In the genomic region with DNA sequence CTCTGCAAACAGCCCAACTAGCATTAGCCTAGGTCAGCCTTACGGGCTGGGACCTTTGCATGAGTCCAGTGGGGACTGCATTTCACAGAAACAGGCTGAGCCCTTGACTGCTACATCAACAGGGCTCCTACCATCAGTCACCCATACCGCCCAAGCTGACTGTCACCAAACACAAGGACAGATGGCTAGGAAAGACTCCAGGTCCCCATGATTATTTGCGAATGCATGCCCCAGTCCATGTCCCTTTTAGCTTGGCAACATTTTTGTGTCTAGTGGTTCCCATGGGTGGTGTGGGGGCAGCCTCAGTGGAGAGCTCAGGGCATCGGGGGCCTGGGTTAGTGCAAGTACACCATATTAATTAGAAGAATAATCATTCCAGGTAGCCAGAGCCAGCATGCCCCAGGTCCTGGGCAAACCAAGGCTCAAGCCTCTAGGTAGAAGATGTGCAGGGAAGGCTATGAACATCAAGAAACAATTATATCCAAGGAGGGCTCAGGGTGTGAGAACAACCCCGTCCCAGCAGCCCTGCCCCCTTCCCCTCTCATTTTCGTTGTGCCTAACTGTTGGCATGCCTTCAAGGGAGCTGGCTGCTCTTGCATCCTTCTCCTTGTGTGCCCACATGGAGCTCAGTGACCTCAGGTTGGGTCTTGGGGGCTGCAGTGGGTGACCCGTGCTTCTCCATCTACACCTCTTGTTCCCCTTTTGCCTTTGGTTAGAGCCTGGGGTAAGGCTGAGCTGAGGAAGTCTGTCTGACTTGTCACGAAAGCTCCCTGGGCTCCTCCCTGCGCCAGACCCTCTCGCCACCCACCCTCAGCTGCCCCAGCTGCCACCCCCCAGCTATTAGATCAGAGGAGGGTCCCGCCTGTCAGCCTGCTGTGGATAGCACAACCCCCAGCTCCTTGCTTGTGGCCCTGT, we compare ENCODE assay signal across 8 mouse cellular contexts. TPM values are rescaled to one million over a fixed set of nuclear protein-coding genes. Genes with fewer than 3 reads are reported as not detected.
DNase-seq lines count a peak whose midpoint lies in the region; ATAC-seq and TF ChIP-seq lines count a peak whose summit lies in the region.

No protein-coding gene starts in this region.

- peaks cover 11% of the 10 kb centered on the region for H3K79me2 ChIP-seq in myocyte (ENCODE audit: control insufficient read depth, insufficient read depth)

- 88% methylated on average over 11 of the region's 11 CpGs for WGBS in embryonic facial prominence, embryonic 11.5 days
- WGBS in hindbrain, postnatal 0 days: 85% methylated on average over 11 of the region's 11 CpGs

- no peak for ATAC-seq in embryonic facial prominence, embryonic 11.5 days (replicated peaks; ENCODE audit: insufficient number of reproducible peaks, low FRiP score, low TSS enrichment, low read depth)
- no peak for ATAC-seq in hindbrain, postnatal 0 days

- H3ac ChIP-seq in myocyte (ENCODE audit: control insufficient read depth, insufficient read length): no peak overlapping the region

- H3K9ac ChIP-seq in embryonic facial prominence, embryonic 11.5 days (replicated peaks; ENCODE audit: low read length): no peak overlapping the region
- H3K9ac ChIP-seq in hindbrain, postnatal 0 days (replicated peaks; ENCODE audit: low read length): peak overlapping the region; percentile 95; the same call in 1 of the 2 replicates

- no peak for DNase-seq in layer of hippocampus, adult 2 months (ENCODE audit: low spot score in 2 of 2)
- no peak for DNase-seq in layer of hippocampus, adult 11-12 months (ENCODE audit: low spot score)
- DNase-seq in embryonic facial prominence, embryonic 11.5 days (ENCODE audit: low spot score): no peak
- no peak for DNase-seq in hindbrain, postnatal 0 days (ENCODE audit: low spot score)
- DNase-seq in gastrocnemius, postnatal 14 days: no peak
- no peak for DNase-seq in adipocyte (ENCODE audit: low spot score)
- no peak for DNase-seq in embryo, embryonic 9.5 days (ENCODE audit: extremely low spot score)

- H3K27ac ChIP-seq in layer of hippocampus, adult 2 months: peak overlapping the region; percentile 92
- H3K27ac ChIP-seq in embryonic facial prominence, embryonic 11.5 days (replicated peaks; ENCODE audit: low read depth, low read length): no peak overlapping the region
- H3K27ac ChIP-seq in hindbrain, postnatal 0 days: 0 out of 2 replicates have a peak overlapping the region, but pooled peaks have one; percentile 91

- TF ChIP-seq POLR2A in myocyte (IDR thresholded peaks at IDR 0.05; ENCODE audit: insufficient read length, low read depth): no peak

- intact Hi-C loops in gastrocnemius, postnatal 14 days (cut with DNase I; ENCODE audit: low total_unique reads): no loop called here

- no peaks in the 10 kb centered on the region for H3K4me1 ChIP-seq in embryonic facial prominence, embryonic 11.5 days (ENCODE audit: control insufficient read depth, insufficient read depth, low read length)
- H3K4me1 ChIP-seq in hindbrain, postnatal 0 days (ENCODE audit: insufficient read depth, low read length): peaks cover 20% of the 10 kb centered on the region

- no peak for TF ChIP-seq CTCF in layer of hippocampus, adult 2 months (conservative IDR thresholded peaks at IDR 0.05)
- no peak for TF ChIP-seq CTCF in hindbrain, postnatal 0 days (IDR thresholded peaks at IDR 0.05; ENCODE audit: low read depth)

- H3K4me3 ChIP-seq in layer of hippocampus, adult 2 months: peak overlapping the region; percentile 75
- peak overlapping the region; percentile 84 for H3K4me3 ChIP-seq in embryonic facial prominence, embryonic 11.5 days (ENCODE audit: low read depth, low read length)
- peak overlapping the region; percentile 82 for H3K4me3 ChIP-seq in hindbrain, postnatal 0 days (ENCODE audit: low read length)
- peak overlapping the region; percentile 56 for H3K4me3 ChIP-seq in myocyte

- H3K36me3 ChIP-seq in embryonic facial prominence, embryonic 11.5 days (replicated peaks; ENCODE audit: control insufficient read depth, insufficient read depth, low read depth, low read length): peaks cover 6% of the 10 kb centered on the region
- H3K36me3 ChIP-seq in hindbrain, postnatal 0 days (ENCODE audit: insufficient read depth, low read length): peaks cover 8% of the 10 kb centered on the region
- H3K36me3 ChIP-seq in myocyte (ENCODE audit: control insufficient read depth, insufficient read depth): no peaks in the 10 kb centered on the region

- H3K4me2 ChIP-seq in embryonic facial prominence, embryonic 11.5 days (ENCODE audit: low read depth, low read length): no peak overlapping the region; the same call in 1 of the 2 replicates
- peak overlapping the region; percentile 97 for H3K4me2 ChIP-seq in hindbrain, postnatal 0 days (ENCODE audit: low read depth, low read length)
- H3K4me2 ChIP-seq in myocyte (ENCODE audit: low read depth): peak overlapping the region; percentile 83

- H3K27me3 ChIP-seq in embryonic facial prominence, embryonic 11.5 days (ENCODE audit: control insufficient read depth, insufficient read depth, low read length): no peaks in the 10 kb centered on the region
- no peaks in the 10 kb centered on the region for H3K27me3 ChIP-seq in hindbrain, postnatal 0 days (ENCODE audit: insufficient read depth, low read length)
- no peaks in the 10 kb centered on the region for H3K27me3 ChIP-seq in myocyte (ENCODE audit: control insufficient read depth, insufficient read depth, insufficient read length)

- no peaks in the 10 kb centered on the region for H3K9me3 ChIP-seq in embryonic facial prominence, embryonic 11.5 days (replicated peaks; ENCODE audit: control insufficient read depth, low read length)
- H3K9me3 ChIP-seq in hindbrain, postnatal 0 days (ENCODE audit: low read length): no peaks in the 10 kb centered on the region

TF ChIP-seq in myocyte, 11 proteins besides CTCF, POLR2A, EP300 and RAD21:
- TF ChIP-seq E2F4 (IDR thresholded peaks at IDR 0.05; ENCODE audit: insufficient read depth) (no peak), TCF3 (IDR thresholded peaks at IDR 0.05; ENCODE audit: insufficient read length, low read depth) (no peak), MAX (IDR thresholded peaks at IDR 0.05; ENCODE audit: low read depth) (no peak), TCF12 (IDR thresholded peaks at IDR 0.05; ENCODE audit: insufficient read depth, poor library complexity, severe bottlenecking) (no peak), SRF (IDR thresholded peaks at IDR 0.05; ENCODE audit: control insufficient read depth, insufficient read length, low read depth) (no peak), USF1 (IDR thresholded peaks at IDR 0.05; ENCODE audit: low read depth) (no peak), POLR2AphosphoS2 (IDR thresholded peaks at IDR 0.05; ENCODE audit: insufficient read length, low read depth) (no peak), MYOD1 (IDR thresholded peaks at IDR 0.05; ENCODE audit: control insufficient read depth in 1 of 3, insufficient read length in 2 of 3, low read depth in 2 of 3) (no peak)

RNA-seq across cellular contexts. Expression of gene Dnlz, which starts 1.4 kb away (rescaled TPM):
- total RNA-seq in layer of hippocampus, adult 2 months (2021): 10 to 100 TPM; 26.5 to 27.2 TPM
- polyA plus RNA-seq in embryonic facial prominence, embryonic 11.5 days (2014; fragmentation: Nextera tagmentation; extraction: Ambion mirVana): 25.1 and 29.8 TPM in 2 replicates
- total RNA-seq in hindbrain, postnatal 0 days (2014; rRNA removed): 38.2 and 38.5 TPM in 2 replicates
- polyA plus RNA-seq in hindbrain, postnatal 0 days (2015; fragmentation: Nextera tagmentation; extraction: Ambion mirVana): 25.6 and 28.2 TPM in 2 replicates
- 28.4 TPM for polyA plus RNA-seq in myocyte (2012; fragmentation: generic; extraction: Trizol)
- 10 to 100 TPM; 17.0 to 17.6 TPM for total RNA-seq in gastrocnemius, postnatal 14 days (2021)

RNA-seq across cellular contexts. Expression of gene Card9, which starts 7.4 kb away (rescaled TPM):
- total RNA-seq in layer of hippocampus, adult 2 months (2021): 1 to 10 TPM; 1.5 to 2.1 TPM
- polyA plus RNA-seq in embryonic facial prominence, embryonic 11.5 days (2014; fragmentation: Nextera tagmentation; extraction: Ambion mirVana): 0.40 and 0.41 TPM in 2 replicates
- 2.0 and 24.2 TPM in 2 replicates for total RNA-seq in hindbrain, postnatal 0 days (2014; rRNA removed)
- polyA plus RNA-seq in hindbrain, postnatal 0 days (2015; fragmentation: Nextera tagmentation; extraction: Ambion mirVana): 1.5 and 1.6 TPM in 2 replicates
- polyA plus RNA-seq in myocyte (2012; fragmentation: generic; extraction: Trizol): 0.84 TPM
- 1 to 10 TPM in 1 of 2 experiments, under 1 TPM in 1; 0.71 to 1.1 TPM for total RNA-seq in gastrocnemius, postnatal 14 days (2021)

RNA-seq across cellular contexts. Expression of gene Snapc4, which starts 27.1 kb away (rescaled TPM):
- 10 to 100 TPM; 72.5 to 88.9 TPM for total RNA-seq in layer of hippocampus, adult 2 months (2021)
- polyA plus RNA-seq in embryonic facial prominence, embryonic 11.5 days (2014; fragmentation: Nextera tagmentation; extraction: Ambion mirVana): 17.9 and 18.6 TPM in 2 replicates
- 44.7 and 56.4 TPM in 2 replicates for total RNA-seq in hindbrain, postnatal 0 days (2014; rRNA removed)
- polyA plus RNA-seq in hindbrain, postnatal 0 days (2015; fragmentation: Nextera tagmentation; extraction: Ambion mirVana): 25.6 and 26.1 TPM in 2 replicates
- 11.0 TPM for polyA plus RNA-seq in myocyte (2012; fragmentation: generic; extraction: Trizol)
- total RNA-seq in gastrocnemius, postnatal 14 days (2021): 1 to 10 TPM; 6.2 to 7.2 TPM

RNA-seq across cellular contexts. Expression of gene Entr1, which starts 35.8 kb away (rescaled TPM):
- total RNA-seq in layer of hippocampus, adult 2 months (2021): 100 to 1,000 TPM; 159 to 168 TPM
- 130 and 132 TPM in 2 replicates for polyA plus RNA-seq in embryonic facial prominence, embryonic 11.5 days (2014; fragmentation: Nextera tagmentation; extraction: Ambion mirVana)
- total RNA-seq in hindbrain, postnatal 0 days (2014; rRNA removed): 115 and 135 TPM in 2 replicates
- polyA plus RNA-seq in hindbrain, postnatal 0 days (2015; fragmentation: Nextera tagmentation; extraction: Ambion mirVana): 133 and 138 TPM in 2 replicates
- polyA plus RNA-seq in myocyte (2012; fragmentation: generic; extraction: Trizol): 50.8 TPM
- 10 to 100 TPM; 24.5 to 24.9 TPM for total RNA-seq in gastrocnemius, postnatal 14 days (2021)

RNA-seq across cellular contexts. Expression of gene Pmpca, which starts 35.8 kb away (rescaled TPM):
- 100 to 1,000 TPM in 1 of 2 experiments, 10 to 100 TPM in 1; 89.2 to 100 TPM for total RNA-seq in layer of hippocampus, adult 2 months (2021)
- 100 and 103 TPM in 2 replicates for polyA plus RNA-seq in embryonic facial prominence, embryonic 11.5 days (2014; fragmentation: Nextera tagmentation; extraction: Ambion mirVana)
- 58.7 and 68.5 TPM in 2 replicates for total RNA-seq in hindbrain, postnatal 0 days (2014; rRNA removed)
- 94.9 and 95.8 TPM in 2 replicates for polyA plus RNA-seq in hindbrain, postnatal 0 days (2015; fragmentation: Nextera tagmentation; extraction: Ambion mirVana)
- 111 TPM for polyA plus RNA-seq in myocyte (2012; fragmentation: generic; extraction: Trizol)
- 100 to 1,000 TPM; 125 to 136 TPM for total RNA-seq in gastrocnemius, postnatal 14 days (2021)
